ENCODE assay signal across 21 mouse cellular contexts in the genomic region with DNA sequence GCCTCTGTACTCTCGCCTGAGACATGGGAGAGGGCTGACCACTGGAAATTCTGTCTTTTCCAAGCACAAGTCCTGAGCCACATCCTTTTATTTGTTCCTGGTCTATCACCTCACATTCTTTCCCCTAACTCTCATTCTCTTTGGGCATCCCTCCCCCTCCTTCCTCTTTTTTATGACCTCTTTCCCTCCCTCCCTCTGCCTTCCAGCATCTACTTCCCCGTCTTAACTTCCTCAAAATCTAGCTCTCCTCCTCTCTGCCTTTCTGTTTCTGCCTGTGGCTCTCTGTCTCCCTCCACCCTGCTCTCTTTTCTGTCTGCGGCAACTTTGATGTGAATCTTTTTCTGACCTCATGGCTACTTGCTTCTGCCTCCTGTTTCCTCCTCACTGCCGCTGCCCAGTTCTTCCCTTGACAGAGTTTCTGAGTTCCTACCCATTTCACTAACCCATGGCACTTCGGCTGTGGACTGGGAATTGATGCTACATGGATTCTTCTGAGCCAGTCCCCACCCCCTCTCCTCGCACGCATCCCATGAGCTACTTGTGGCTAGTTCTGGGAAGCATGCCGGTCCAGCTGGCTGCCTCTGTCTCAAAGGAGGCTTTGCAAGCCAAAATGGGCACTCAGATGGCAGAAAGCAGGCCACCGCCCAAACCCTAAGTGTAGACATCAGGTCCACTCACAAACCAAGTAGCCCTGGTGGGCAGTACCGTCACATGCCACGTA. TPM values are rescaled to one million over a fixed set of nuclear protein-coding genes. Genes with fewer than 3 reads are reported as not detected.
DNase-seq lines count a peak whose midpoint lies in the region; ATAC-seq and TF ChIP-seq lines count a peak whose summit lies in the region.
"Had no signal": no experiment of that assay in that cellular context is flagged by ENCODE, and none has a peak within 500 bp of the region (broad histone marks: within the 10 kb centered on the region; RNA-seq: fewer than 3 reads in every experiment).

No protein-coding gene starts in this region.

- no peak for TF ChIP-seq CTCF in CH12.LX (conservative IDR thresholded peaks at IDR 0.05 in 1 of 2, IDR thresholded peaks at IDR 0.05 in 1 of 2; ENCODE audit: low read depth in 2 of 2, low read length in 2 of 2)
- no peak for TF ChIP-seq CTCF in bone marrow, adult 2 months (IDR thresholded peaks at IDR 0.05; ENCODE audit: control insufficient read depth, insufficient read depth, low read length)

- no peak overlapping the region for H3K4me3 ChIP-seq in CH12.LX (replicated peaks in 1 of 3; ENCODE audit: low read depth in 2 of 3, low read length in 2 of 3, poor library complexity in 1 of 3)
- H3K4me3 ChIP-seq in bone marrow, adult 2 months (replicated peaks; ENCODE audit: control insufficient read depth, low read depth, low read length) = no peak overlapping the region
- no peak overlapping the region for H3K4me3 ChIP-seq in neural tube, embryonic 15.5 days (replicated peaks)
- H3K4me3 ChIP-seq: heart, embryonic 10.5 days; limb, embryonic 13.5 days; liver, embryonic 15.5 days; midbrain, embryonic 15.5 days; neural tube, embryonic 12.5 days had no signal

- DNase-seq in heart, adult 11 months = peak; percentile 89
- no peak for DNase-seq in heart, postnatal 36 days
- DNase-seq in CH12.LX (ENCODE audit: extremely low read depth) = peak; percentile 18
- no peak for DNase-seq in thymus, postnatal 25 days
- no peak for DNase-seq in right cerebral cortex, adult 18-20 months
- DNase-seq: cerebellum, adult 2 months; heart, postnatal 14 days; lung, postnatal 4 days; thymus, adult 18-20 months had no signal

- no peaks in the 10 kb centered on the region for H3K27me3 ChIP-seq in CH12.LX (replicated peaks)
- H3K27me3 ChIP-seq in neural tube, embryonic 15.5 days (replicated peaks) = no peaks in the 10 kb centered on the region
- H3K27me3 ChIP-seq: limb, embryonic 13.5 days; liver, embryonic 15.5 days; midbrain, embryonic 15.5 days; neural tube, embryonic 12.5 days; Patski had no signal

- WGBS in bone marrow, adult 2 months = 38% methylated on average over 11 of the region's 11 CpGs
- WGBS in neural tube, embryonic 15.5 days = 78% methylated on average over 11 of the region's 11 CpGs

- H3K36me3 ChIP-seq in CH12.LX (replicated peaks in 1 of 2; ENCODE audit: control insufficient read depth in 1 of 2, insufficient read depth in 1 of 2, low read length in 1 of 2) = no peaks in the 10 kb centered on the region
- no peaks in the 10 kb centered on the region for H3K36me3 ChIP-seq in neural tube, embryonic 15.5 days
- H3K36me3 ChIP-seq: heart, embryonic 10.5 days; limb, embryonic 13.5 days; liver, embryonic 15.5 days; midbrain, embryonic 15.5 days; neural tube, embryonic 12.5 days had no signal

- in situ Hi-C loops in CH12.LX (cut with MboI; ENCODE audit: low pct_ligation_motif_present, low pct_unique_long_range_greater_than_20kb, low sequenced_read_pairs) = loop anchor here (25.0 kb wide), 1 partner anchor 265 kb away; no protein-coding TSS in a partner anchor

- TF ChIP-seq POLR2A in CH12.LX (IDR thresholded peaks at IDR 0.05; ENCODE audit: low read depth, low read length) = no peak
- no peak for TF ChIP-seq POLR2A in bone marrow, adult 2 months (IDR thresholded peaks at IDR 0.05; ENCODE audit: borderline replicate concordance, control insufficient read depth, low read depth, low read length)

- no peak overlapping the region for H3K4me2 ChIP-seq in CH12.LX (ENCODE audit: insufficient read depth, low read depth, poor library complexity, severe bottlenecking)
- H3K4me2 ChIP-seq in neural tube, embryonic 15.5 days = no peak overlapping the region
- H3K4me2 ChIP-seq: limb, embryonic 13.5 days; liver, embryonic 15.5 days; midbrain, embryonic 15.5 days; neural tube, embryonic 12.5 days had no signal

- TF ChIP-seq EP300 in CH12.LX (IDR thresholded peaks at IDR 0.05; ENCODE audit: low read length) = no peak

- peaks cover 5 to 18% of the 10 kb centered on the region in 2 experiments; a peak in 3 of 4 replicates for H3K4me1 ChIP-seq in CH12.LX (ENCODE audit: control insufficient read depth in 1 of 2, insufficient read depth in 2 of 2)
- H3K4me1 ChIP-seq in bone marrow, adult 2 months (ENCODE audit: control insufficient read depth, insufficient read depth, low read length) = peaks cover 2% of the 10 kb centered on the region; the same call in 1 of the 2 replicates
- peaks cover 4% of the 10 kb centered on the region; the same call in 1 of the 2 replicates for H3K4me1 ChIP-seq in neural tube, embryonic 15.5 days
- H3K4me1 ChIP-seq: liver, embryonic 15.5 days; midbrain, embryonic 15.5 days; neural tube, embryonic 12.5 days had no signal

- no peak overlapping the region for H3K9ac ChIP-seq in CH12.LX (ENCODE audit: insufficient read depth, low read depth)
- H3K9ac ChIP-seq in neural tube, embryonic 15.5 days (replicated peaks) = no peak overlapping the region
- H3K9ac ChIP-seq: limb, embryonic 13.5 days; liver, embryonic 15.5 days; midbrain, embryonic 15.5 days; neural tube, embryonic 12.5 days had no signal

- H3K9me3 ChIP-seq in CH12.LX (replicated peaks; ENCODE audit: low read length) = peaks cover 6% of the 10 kb centered on the region
- H3K9me3 ChIP-seq in neural tube, embryonic 15.5 days (replicated peaks) = no peaks in the 10 kb centered on the region
- H3K9me3 ChIP-seq: heart, embryonic 10.5 days; limb, embryonic 13.5 days; liver, embryonic 15.5 days; midbrain, embryonic 15.5 days; neural tube, embryonic 12.5 days had no signal

- ATAC-seq in hematopoietic stem cell, adult 5-6 weeks (replicated peaks in 1 of 2; ENCODE audit: insufficient read depth in 1 of 2, low FRiP score in 2 of 2, low TSS enrichment in 1 of 2, low read depth in 1 of 2, poor library complexity in 2 of 2, severe bottlenecking in 2 of 2) = peak; percentile 88 to 92
- no peak for ATAC-seq in neural tube, embryonic 15.5 days (ENCODE audit: low FRiP score)
- ATAC-seq: CD4-positive, CD25-positive, alpha-beta regulatory T cell, adult 4 months; midbrain, embryonic 15.5 days; Patski had no signal

- intact Hi-C loops in heart, postnatal 36 days (cut with DNase I) = no loop called here

- dilution Hi-C loops in CH12.LX (cut with MboI; ENCODE audit: extremely low pct_ligation_motif_present, extremely low pct_unique_long_range_greater_than_20kb, low sequenced_read_pairs) = no loop called here

- TF ChIP-seq RAD21 in CH12.LX (IDR thresholded peaks at IDR 0.05; ENCODE audit: low read depth, low read length) = no peak

- no peak overlapping the region for H3K27ac ChIP-seq in CH12.LX (ENCODE audit: insufficient read depth, low read depth)
- peak overlapping the region; percentile 23; the same call in 1 of the 2 replicates for H3K27ac ChIP-seq in bone marrow, adult 2 months (ENCODE audit: control insufficient read depth, insufficient read depth, low read depth, low read length, poor library complexity)
- no peak overlapping the region for H3K27ac ChIP-seq in neural tube, embryonic 15.5 days (replicated peaks)
- H3K27ac ChIP-seq: heart, embryonic 10.5 days; limb, embryonic 13.5 days; liver, embryonic 15.5 days; midbrain, embryonic 15.5 days; neural tube, embryonic 12.5 days had no signal

- H3K79me2 ChIP-seq in CH12.LX (replicated peaks; ENCODE audit: control insufficient read depth, extremely low read depth, insufficient read depth, poor library complexity, severe bottlenecking) = no peaks in the 10 kb centered on the region

TF ChIP-seq in CH12.LX, 34 proteins besides CTCF, POLR2A, EP300 and RAD21:
- TF ChIP-seq MAFK (IDR thresholded peaks at IDR 0.05; ENCODE audit: insufficient replicate concordance, low read length) (no peak), POLR2AphosphoS2 (IDR thresholded peaks at IDR 0.05; ENCODE audit: low read depth, low read length) (no peak), BHLHE40 (IDR thresholded peaks at IDR 0.05; ENCODE audit: low read depth, low read length) (no peak), SMC3 (IDR thresholded peaks at IDR 0.05; ENCODE audit: low read depth, low read length) (no peak), KAT2A (IDR thresholded peaks at IDR 0.05; ENCODE audit: insufficient replicate concordance, low read length) (no peak), ZC3H11A (IDR thresholded peaks at IDR 0.05; ENCODE audit: low read depth, low read length) (no peak), E2F4 (IDR thresholded peaks at IDR 0.05; ENCODE audit: insufficient replicate concordance, low read depth, low read length) (no peak), ZNF384 (IDR thresholded peaks at IDR 0.05; ENCODE audit: low read depth, low read length) (no peak), TBP (conservative IDR thresholded peaks at IDR 0.05; ENCODE audit: low read depth, low read length) (no peak), ELF1 (IDR thresholded peaks at IDR 0.05; ENCODE audit: low read depth, low read length) (no peak), MEF2A (IDR thresholded peaks at IDR 0.05; ENCODE audit: borderline replicate concordance, low read depth, low read length) (no peak), SIN3A (IDR thresholded peaks at IDR 0.05; ENCODE audit: low read length) (no peak), HCFC1 (IDR thresholded peaks at IDR 0.05; ENCODE audit: low read depth, low read length) (no peak), GABPA (IDR thresholded peaks at IDR 0.05; ENCODE audit: insufficient replicate concordance, low read depth, low read length) (no peak), MYC (IDR thresholded peaks at IDR 0.05; ENCODE audit: low read depth, low read length) (no peak), PAX5 (IDR thresholded peaks at IDR 0.05; ENCODE audit: low read length) (no peak), NELFE (IDR thresholded peaks at IDR 0.05; ENCODE audit: low read depth, low read length) (no peak)

RNA-seq across cellular contexts. Expression of a gene that starts 12.9 kb away (rescaled TPM):
- total RNA-seq in heart, postnatal 36 days (2021) = under 1 TPM in 1 of 2 experiments, not detected in 1; 0.25 TPM
- total RNA-seq in CH12.LX (2012; rRNA removed) (not detected in 2 replicates), CH12.LX (2014; rRNA removed) (not detected in 2 replicates)
- not detected in 2 replicates for polyA plus RNA-seq in CH12.LX (2012; ENCODE audit: insufficient read length, low read depth)
- polyA plus RNA-seq in bone marrow, adult 2 months (2011; ENCODE audit: insufficient read depth, insufficient read length, low replicate concordance, missing spikeins) = not detected in 2 replicates
- not detected in 2 replicates for total RNA-seq in hematopoietic stem cell, adult 5-6 weeks (2017)
- 0.28 and 0.37 TPM in 2 replicates for polyA plus RNA-seq in neural tube, embryonic 15.5 days (2015; fragmentation: Nextera tagmentation; extraction: Ambion mirVana)
- total RNA-seq: left cerebral cortex, adult 18-20 months had no signal
- polyA plus RNA-seq: CD4-positive, CD25-positive, alpha-beta regulatory T cell, adult 4 months; heart, embryonic 10.5 days; kidney, embryonic 14.5 days; limb, embryonic 13.5 days; liver, embryonic 15.5 days; midbrain, embryonic 15.5 days; neural tube, embryonic 12.5 days; Patski had no signal

Comparison
In these comparisons a context has a peak if more than half of its experiments do, and no peak if none do; other contexts are left out.
1. DNase-seq: peak in heart, adult 11 months (single experiment) and CH12.LX (single experiment); none in heart, postnatal 36 days (0 of 2), thymus, postnatal 25 days (single experiment) and right cerebral cortex, adult 18-20 months (single experiment).